9 mouse cellular contexts compared by ENCODE assay signal in the genomic region with DNA sequence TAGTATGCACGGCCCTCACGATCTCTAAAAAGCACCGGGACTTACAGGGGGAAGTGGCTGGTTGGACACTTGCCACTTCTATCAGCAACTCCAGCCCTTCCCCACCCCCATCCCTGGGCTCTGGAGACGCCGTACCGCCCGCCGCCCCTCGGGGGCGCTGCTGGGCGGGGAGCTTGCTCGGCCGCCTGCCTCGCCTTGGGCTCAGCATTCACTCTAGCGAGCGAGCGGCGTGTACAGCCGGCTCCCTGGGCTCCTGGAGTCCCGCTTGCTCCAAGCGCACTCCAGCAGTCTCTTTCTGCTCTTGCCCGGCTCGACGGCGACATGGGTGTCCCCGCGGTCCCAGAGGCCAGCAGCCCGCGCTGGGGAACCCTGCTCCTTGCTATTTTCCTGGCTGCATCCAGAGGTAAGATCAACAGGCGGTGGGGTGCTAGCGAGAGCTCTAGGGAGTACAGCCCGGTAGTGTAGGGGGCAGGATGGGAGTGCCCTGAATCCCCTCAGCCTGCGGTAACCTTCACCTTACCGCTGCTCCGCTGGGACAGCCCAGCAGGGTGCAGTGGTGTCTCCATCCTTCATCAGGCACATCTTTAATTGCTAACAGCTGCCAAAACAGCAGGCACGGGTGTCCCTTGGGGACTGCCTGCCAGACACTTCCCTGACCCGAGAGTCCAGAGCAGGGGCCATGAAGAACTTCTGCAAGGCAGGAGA. TPM values are rescaled to one million over a fixed set of nuclear protein-coding genes. Genes with fewer than 3 reads are reported as not detected.
DNase-seq lines count a peak whose midpoint lies in the region; ATAC-seq and TF ChIP-seq lines count a peak whose summit lies in the region.
"Had no signal": no experiment of that assay in that cellular context is flagged by ENCODE, and none has a peak within 500 bp of the region (broad histone marks: within the 10 kb centered on the region; RNA-seq: fewer than 3 reads in every experiment).

Gene Vsir, plus strand, starts transcription at position 151 of the 705 bp plus-strand sequence.

- no peaks in the 10 kb centered on the region for H3K36me3 ChIP-seq in embryonic facial prominence, embryonic 11.5 days (replicated peaks; ENCODE audit: control insufficient read depth, insufficient read depth, low read depth, low read length)
- no peaks in the 10 kb centered on the region for H3K36me3 ChIP-seq in midbrain, embryonic 10.5 days
- H3K36me3 ChIP-seq: G1E had no signal

- peak within 1 kb of the TSS; percentile 44 for H3K4me2 ChIP-seq in embryonic facial prominence, embryonic 11.5 days (ENCODE audit: low read depth, low read length)

- no peaks in the 10 kb centered on the region for H3K9me3 ChIP-seq in embryonic facial prominence, embryonic 11.5 days (replicated peaks; ENCODE audit: control insufficient read depth, low read length)
- H3K9me3 ChIP-seq in midbrain, embryonic 10.5 days (replicated peaks): no peaks in the 10 kb centered on the region
- H3K9me3 ChIP-seq: G1E had no signal

- 3% methylated on average over 37 of the region's 37 CpGs for WGBS in cerebellum, adult 2 months
- WGBS in embryonic facial prominence, embryonic 11.5 days: under 1% methylated on average over 37 of the region's 37 CpGs
- whole genome bisulfite sequencing in midbrain, embryonic 10.5 days: under 1% methylated on average over 37 of the region's 37 CpGs

- H3K4me1 ChIP-seq in cerebellum, adult 2 months (ENCODE audit: control insufficient read depth, insufficient read depth, low read length): no peaks in the 10 kb centered on the region
- peaks cover 3% of the 10 kb centered on the region; the same call in 1 of the 2 replicates for H3K4me1 ChIP-seq in embryonic facial prominence, embryonic 11.5 days (ENCODE audit: control insufficient read depth, insufficient read depth, low read length)
- H3K4me1 ChIP-seq in midbrain, embryonic 10.5 days: peaks cover 70% of the 10 kb centered on the region

- peak in 1 of 2 experiments; percentile 13 for DNase-seq in cerebellum, adult 2 months
- DNase-seq in cerebellum, adult 11-12 months: no peak
- DNase-seq in embryonic facial prominence, embryonic 11.5 days (ENCODE audit: low spot score): peak; percentile 77
- DNase-seq in heart, adult 18-20 months: peak; percentile 91 to 92
- DNase-seq in kidney, adult 18-20 months: peak; percentile 76
- peak; percentile 64 for DNase-seq in left cerebral cortex, postnatal 4 days
- peak; percentile 85 for DNase-seq in midbrain, embryonic 10.5 days (ENCODE audit: low spot score)
- DNase-seq in right cerebral cortex, postnatal 4 days: peak; percentile 56

- H3K4me3 ChIP-seq in cerebellum, adult 2 months (replicated peaks; ENCODE audit: insufficient read depth, low read depth, low read length): peak within 1 kb of the TSS; percentile 10
- H3K4me3 ChIP-seq in embryonic facial prominence, embryonic 11.5 days (ENCODE audit: low read depth, low read length): peak within 1 kb of the TSS; percentile 29
- H3K4me3 ChIP-seq in midbrain, embryonic 10.5 days: peak within 1 kb of the TSS; percentile 55

- TF ChIP-seq CTCF in cerebellum, adult 2 months (IDR thresholded peaks at IDR 0.05; ENCODE audit: borderline replicate concordance, insufficient read depth, low read depth, low read length): peak; percentile 33

- no peak within 1 kb of the TSS for H3K27ac ChIP-seq in cerebellum, adult 2 months (ENCODE audit: insufficient read depth, low read length)
- no peak within 1 kb of the TSS for H3K27ac ChIP-seq in embryonic facial prominence, embryonic 11.5 days (replicated peaks; ENCODE audit: low read depth, low read length)
- H3K27ac ChIP-seq in midbrain, embryonic 10.5 days (replicated peaks): peak within 1 kb of the TSS; percentile 75

- intact Hi-C loops in left cerebral cortex, postnatal 4 days (cut with DNase I): no loop called here

- H3K27me3 ChIP-seq in cerebellum, adult 2 months (ENCODE audit: control insufficient read depth, insufficient read depth, low read length): peaks cover 2% of the 10 kb centered on the region; the same call in 1 of the 2 replicates
- H3K27me3 ChIP-seq in embryonic facial prominence, embryonic 11.5 days (ENCODE audit: control insufficient read depth, insufficient read depth, low read length): no peaks in the 10 kb centered on the region
- peaks cover 38% of the 10 kb centered on the region for H3K27me3 ChIP-seq in midbrain, embryonic 10.5 days (ENCODE audit: low read depth, poor library complexity, severe bottlenecking)

- peak within 1 kb of the TSS; percentile 42; the same call in 1 of the 2 replicates for H3K9ac ChIP-seq in embryonic facial prominence, embryonic 11.5 days (replicated peaks; ENCODE audit: low read length)

- no peak for ATAC-seq in embryonic facial prominence, embryonic 11.5 days (replicated peaks; ENCODE audit: insufficient number of reproducible peaks, low FRiP score, low TSS enrichment, low read depth)

- no peak for TF ChIP-seq POLR2A in cerebellum, adult 2 months (IDR thresholded peaks at IDR 0.05; ENCODE audit: borderline replicate concordance, insufficient read depth, low read length)

RNA-seq across cellular contexts. Expression of gene Vsir, which starts in this region (rescaled TPM):
- 15.8 and 17.0 TPM in 2 replicates for polyA plus RNA-seq in cerebellum, adult 2 months (2012; rRNA removed)
- polyA plus RNA-seq in embryonic facial prominence, embryonic 11.5 days (2014; fragmentation: Nextera tagmentation; extraction: Ambion mirVana): 1.7 and 2.6 TPM in 2 replicates
- total RNA-seq in heart, adult 18-20 months (2021): 10 to 100 TPM; 11.3 to 13.3 TPM
- 1 to 10 TPM; 5.8 to 6.4 TPM for total RNA-seq in left cerebral cortex, postnatal 4 days (2021)
- polyA plus RNA-seq in midbrain, embryonic 10.5 days (2016; fragmentation: Nextera tagmentation; extraction: Ambion mirVana): 1.9 and 2.3 TPM in 2 replicates
